Mouse (Mus musculus) heart, adult 2 months (tissue): ENCODE data around the gene Manea. TPM values are rescaled to one million over a fixed set of nuclear protein-coding genes. Genes with fewer than 3 reads are reported as not detected.

Experiments
- DNase-seq, 2 experiments: peaks; one replicate each; pipeline ENCODE4 v3.0.0; 2021
- H3K27ac ChIP-seq: fragments of 200-600 bp; 2 replicates; pipeline ENCODE4 v1.8.1; 2022
- H3K27me3 ChIP-seq: fragments of 200-500 bp; 2 replicates; pipeline ENCODE4 v1.6.1; 2012; ENCODE audit warnings: mild to moderate bottlenecking, low read length, inconsistent platforms, mixed read lengths; ENCODE audit not compliant: control insufficient read depth, insufficient read depth
- H3K36me3 ChIP-seq: fragments of 200-500 bp; 2 replicates; pipeline ENCODE4 v1.6.1; 2012; ENCODE audit warnings: low read length, inconsistent platforms; ENCODE audit not compliant: control insufficient read depth, insufficient read depth
- H3K4me1 ChIP-seq: fragments of 200-500 bp; 2 replicates; pipeline ENCODE4 v1.6.1; 2011; ENCODE audit warnings: low read length; ENCODE audit not compliant: control insufficient read depth, insufficient read depth
- H3K4me3 ChIP-seq: fragments of 200-600 bp; 2 replicates; pipeline ENCODE4 v1.8.1; 2022
- H3K79me2 ChIP-seq: fragments of 200-500 bp; replicated peaks from 2 replicates; pipeline ENCODE4 v1.6.1; 2012; ENCODE audit warnings: mild to moderate bottlenecking, inconsistent platforms, low read length, moderate library complexity, mixed read lengths; ENCODE audit not compliant: control insufficient read depth, insufficient read depth
- H3K9ac ChIP-seq: fragments of 200-500 bp; 2 replicates; pipeline ENCODE4 v1.6.1; 2012; ENCODE audit warnings: low read depth, mild to moderate bottlenecking, control low read depth, inconsistent platforms, low read length, mixed read lengths
- CTCF ChIP-seq: fragments of 200-600 bp; IDR thresholded peaks from 2 replicates; pipeline ENCODE4 v1.8.1; 2022; ENCODE audit warnings: antibody characterized with exemption, mild to moderate bottlenecking, moderate library complexity
- EP300 ChIP-seq: fragments of 200-500 bp; IDR thresholded peaks from 2 replicates; pipeline ENCODE4 v1.6.1; 2011; ENCODE audit warnings: low read depth, low read length, control low read depth; ENCODE audit not compliant: insufficient read depth
- POLR2A ChIP-seq: fragments of 200-500 bp; IDR thresholded peaks from 2 replicates; pipeline ENCODE4 v1.6.1; 2011; ENCODE audit warnings: mild to moderate bottlenecking, low read depth, low read length, control low read depth; ENCODE audit not compliant: insufficient read depth
- WGBS: fragments of 180-500 bp; shearing (Covaris S2); methylation state at CpG from one replicate; pipeline ENCODE4 v1.1.7; 2018; 5-methylcytosine and 5-hydroxymethylcytosine counted together
- intact Hi-C: fragments of 180-260 bp; cut with DNase I; formaldehyde crosslinking; loops from one replicate; pipeline ENCODE4 v1.15.1; 2025
- polyA plus RNA-seq: library from polyadenylated mRNA; depleted of rRNA; stranded (reverse); fragments of >200 nt; gene quantifications from 2 replicates; pipeline ENCODE4 v1.2.3, GENCODE M21; 2012
- total RNA-seq, 2 experiments: library from RNA; stranded (reverse); gene quantifications; 2 replicates each; pipeline ENCODE4 v1.2.3; 2021

Manea gene
- total and polyA plus RNA-seq, 3 experiments: 5.7 to 16.7 (median 16.4) TPM

GRCm38 (mm10) chr4:26276264-26276663 lies 70.4 kb downstream of the Manea start:
- intact Hi-C loops: no loop called here
- Histone ChIP-seq H3K4me1 (no peaks in the 10 kb centered on the region), H3K4me3 (no peak overlapping the region), H3K9ac (no peak overlapping the region), H3K27me3 (no peaks in the 10 kb centered on the region), H3K79me2 (no peaks in the 10 kb centered on the region), H3K36me3 (no peaks in the 10 kb centered on the region), H3K27ac (no peak overlapping the region)
- TF ChIP-seq EP300 (no peak), POLR2A (no peak), CTCF (no peak)
- DNase-seq: no peak

GRCm38 (mm10) chr4:26275769-26276168 lies 70.9 kb downstream of the Manea start:
- intact Hi-C loops: no loop called here
- Histone ChIP-seq H3K4me1 (no peaks in the 10 kb centered on the region), H3K27me3 (no peaks in the 10 kb centered on the region), H3K27ac (no peak overlapping the region), H3K79me2 (no peaks in the 10 kb centered on the region), H3K4me3 (no peak overlapping the region), H3K36me3 (no peaks in the 10 kb centered on the region), H3K9ac (no peak overlapping the region)
- 37% methylated on average over 2 of the region's 2 CpGs for WGBS
- no peak for DNase-seq
- TF ChIP-seq CTCF: no peak
- TF ChIP-seq EP300: no peak
- no peak for TF ChIP-seq POLR2A
